Mouse (Mus musculus): Measurements from ENCODE around the gene Drd1. TPM values are rescaled to one million over a fixed set of nuclear protein-coding genes. Genes with fewer than 3 reads are reported as not detected.

Gene Drd1
- total RNA-seq (2021), result 1 to 10 TPM; 4.1 to 5.5 TPM
- long read RNA-seq, partial matches to known transcripts, result 0 of 2 reads
- long read RNA-seq, other reads (novel, unspliced or antisense), result 1 of 2 reads

- DNase-seq (ENCODE audit: low spot score in 2 of 2), result peak; percentile 80 to 85
Observed at GRCm38 (mm10) chr13:54055448-54055861, at the start of gene Drd1. TSS of gene Drd1 (minus strand) at chr13:54055705.

- DNase-seq (ENCODE audit: low spot score in 2 of 2), result no peak
Observed at GRCm38 (mm10) chr13:54103866-54104265, 48.4 kb upstream of the Drd1 start.

DNA sequence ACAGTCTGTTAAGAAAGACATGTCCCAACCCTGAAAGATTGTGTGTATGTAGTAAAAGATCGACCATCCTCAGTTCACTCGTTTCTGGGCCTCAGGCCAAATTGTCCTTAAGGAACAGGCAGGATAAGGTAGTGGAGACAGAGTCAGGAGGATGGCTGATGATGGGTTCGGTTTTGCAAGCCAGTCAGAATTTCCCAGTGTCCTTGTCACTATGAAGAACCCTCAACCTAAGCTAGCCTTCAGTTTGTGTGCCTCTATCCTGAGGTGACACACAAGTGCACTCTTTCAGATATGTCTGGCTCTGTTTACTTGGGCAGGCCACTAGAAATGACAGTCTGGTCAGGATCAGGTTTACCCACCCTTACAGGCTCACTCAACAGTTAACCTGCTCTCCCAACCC, 47.8 kb upstream of the Drd1 start:
- DNase-seq (ENCODE audit: low spot score in 2 of 2), result no peak

DNA sequence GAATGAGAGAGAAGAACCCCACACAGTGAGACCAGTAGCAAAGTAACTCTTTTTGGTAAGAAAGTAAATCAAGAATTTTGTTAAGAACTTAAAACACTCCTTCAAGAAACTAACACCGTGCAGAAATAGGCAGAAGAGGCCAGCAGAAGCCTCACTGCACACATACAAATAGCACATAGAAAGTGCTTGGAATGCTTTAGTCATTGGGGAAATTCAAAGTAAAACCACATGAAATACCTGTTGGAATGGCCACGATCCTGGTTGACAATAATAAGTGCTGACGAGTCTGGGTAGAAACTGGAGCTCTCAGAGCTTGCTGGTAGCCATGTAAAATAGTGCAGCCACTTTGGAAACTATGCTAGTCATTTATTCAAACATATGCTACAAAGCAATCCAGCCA, 46.6 kb upstream of the Drd1 start:
- no peak for DNase-seq (ENCODE audit: low spot score in 2 of 2)

DNA sequence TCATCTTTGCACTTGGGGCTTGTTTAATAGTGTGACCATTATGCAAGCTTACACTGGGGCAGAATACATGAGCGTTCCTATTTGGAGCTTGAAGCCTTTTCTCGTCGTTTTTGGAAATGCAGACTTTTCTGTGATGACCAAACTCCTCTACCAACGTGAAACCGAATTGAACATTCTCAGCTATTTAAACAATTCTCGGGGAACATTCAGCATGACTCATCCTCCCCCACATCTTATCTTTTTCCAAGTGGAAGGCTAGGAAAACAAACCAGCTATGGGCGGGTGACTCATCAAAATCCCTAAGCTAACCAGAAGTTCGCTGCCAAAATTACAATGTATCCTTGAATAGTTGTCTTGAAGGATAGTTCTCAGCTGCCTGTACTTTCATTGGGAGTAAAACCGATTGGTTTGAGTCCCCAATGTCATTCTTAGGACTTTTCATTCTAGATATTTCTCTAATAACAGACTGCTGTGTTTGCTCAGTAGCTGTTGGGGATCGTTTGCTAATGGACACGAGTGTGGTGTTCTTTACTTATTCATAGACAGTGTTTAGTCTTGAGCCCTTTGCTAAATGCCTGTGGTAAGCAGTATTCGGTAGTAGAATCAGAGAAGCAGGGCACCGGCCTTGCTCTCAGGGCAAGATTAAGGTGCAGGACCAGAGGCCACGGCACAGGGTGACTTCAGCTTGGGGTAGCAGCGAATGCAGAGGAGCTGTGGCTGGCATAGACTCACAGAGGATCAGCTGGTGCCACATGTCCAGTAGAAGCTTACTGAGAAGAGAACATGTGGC, 45.7 kb upstream of the Drd1 start:
- DNase-seq (ENCODE audit: low spot score in 2 of 2), result no peak

- no peak for DNase-seq (ENCODE audit: low spot score in 2 of 2)
Observed at GRCm38 (mm10) chr13:54097797-54098196, 42.3 kb upstream of the Drd1 start.

- no peak for DNase-seq (ENCODE audit: low spot score in 2 of 2)
Observed at GRCm38 (mm10) chr13:54097227-54097626, 41.7 kb upstream of the Drd1 start.

GRCm38 (mm10) chr13:54095721-54096120, 40.2 kb upstream of the Drd1 start:
- no peak for DNase-seq (ENCODE audit: low spot score in 2 of 2)

- DNase-seq (ENCODE audit: low spot score in 2 of 2), result no peak
Observed at GRCm38 (mm10) chr13:54094963-54095362, 39.5 kb upstream of the Drd1 start.

DNA sequence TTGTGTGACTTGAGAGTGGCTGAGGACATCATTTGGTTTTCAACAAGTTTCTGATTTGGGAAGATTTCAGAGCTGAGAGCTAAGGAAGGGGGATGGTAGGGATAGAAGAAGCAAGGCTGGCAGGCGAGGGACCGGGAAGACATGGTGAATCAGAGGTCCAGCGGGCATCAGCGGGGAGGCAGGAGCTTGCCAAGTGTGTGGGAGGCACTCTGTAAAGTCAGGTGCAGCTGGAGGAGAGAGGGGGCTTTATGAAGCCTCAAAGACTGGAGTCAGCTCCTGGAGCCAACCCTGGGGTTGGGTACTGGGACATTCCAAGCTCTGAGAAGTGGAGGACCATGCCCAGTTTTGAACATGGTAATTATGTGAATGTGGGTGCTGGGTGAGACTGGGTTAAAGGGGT, 38.8 kb upstream of the Drd1 start:
- no peak for DNase-seq (ENCODE audit: low spot score in 2 of 2)

DNA sequence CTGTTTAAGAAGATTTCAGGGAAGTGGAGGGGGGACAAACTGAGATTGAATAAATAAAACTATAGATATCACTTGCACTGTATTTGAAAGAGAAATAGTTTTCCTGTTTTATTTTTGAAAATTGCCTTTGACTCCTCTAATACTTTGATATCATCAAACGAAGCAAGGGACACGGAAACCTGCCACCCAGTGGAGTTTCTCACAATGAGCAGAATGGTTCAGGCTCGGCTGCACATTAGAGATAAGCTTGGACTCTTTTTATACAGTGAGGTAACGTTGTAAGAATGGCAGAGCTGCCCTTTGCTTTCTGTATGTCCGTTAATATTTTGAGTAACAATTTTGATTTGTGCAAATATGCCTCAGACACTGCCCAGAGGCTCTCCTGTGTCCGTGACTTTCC, 36.2 kb upstream of the Drd1 start:
- DNase-seq (ENCODE audit: low spot score in 2 of 2), result no peak

DNA sequence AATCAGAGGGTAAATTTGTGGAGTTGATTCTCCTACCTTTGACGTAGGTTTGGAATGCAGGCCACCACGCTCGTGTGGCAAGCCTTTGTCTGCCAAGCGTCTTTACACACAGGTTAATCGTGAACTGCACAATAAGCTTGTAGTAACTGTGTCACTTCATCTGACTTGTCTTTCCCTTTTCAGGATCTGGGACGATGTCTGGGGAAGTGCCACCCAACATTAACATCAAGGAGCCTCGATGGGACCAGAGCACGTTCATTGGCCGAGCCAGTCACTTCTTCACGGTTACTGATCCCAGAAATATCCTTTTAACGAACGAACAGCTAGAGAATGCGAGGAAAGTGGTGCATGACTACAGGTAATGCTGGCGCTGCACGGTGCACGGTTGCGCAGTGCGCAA, 29.8 kb upstream of the Drd1 start:
- DNase-seq (ENCODE audit: low spot score in 2 of 2), result no peak

DNA sequence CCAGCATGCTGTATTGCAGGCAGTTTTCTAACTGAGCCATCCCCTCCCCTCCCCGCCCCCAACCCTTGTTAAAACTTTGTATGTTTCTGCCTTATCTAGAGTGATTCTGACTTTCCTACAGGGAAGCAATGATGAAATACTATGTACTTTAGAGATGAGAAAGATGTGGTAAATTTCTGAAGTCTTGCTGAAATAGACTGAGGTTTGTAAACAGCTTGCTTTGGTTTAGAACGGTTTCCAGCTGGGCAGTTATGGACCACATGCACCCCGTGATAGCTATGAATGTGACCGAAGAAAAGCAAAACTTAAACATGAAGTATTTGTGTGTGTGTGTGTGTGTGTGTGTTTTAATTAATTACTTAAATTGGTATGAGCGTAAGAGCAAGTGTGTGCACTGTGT, 29.3 kb upstream of the Drd1 start:
- DNase-seq (ENCODE audit: low spot score in 2 of 2), result no peak

- no peak for DNase-seq (ENCODE audit: low spot score in 2 of 2)
Observed at GRCm38 (mm10) chr13:54084178-54084577, 28.7 kb upstream of the Drd1 start.

- no peak for DNase-seq (ENCODE audit: low spot score in 2 of 2)
Observed at GRCm38 (mm10) chr13:54082946-54083345, 27.4 kb upstream of the Drd1 start.

- no peak for DNase-seq (ENCODE audit: low spot score in 2 of 2)
Observed at GRCm38 (mm10) chr13:54080785-54081184, 25.3 kb upstream of the Drd1 start.

DNA sequence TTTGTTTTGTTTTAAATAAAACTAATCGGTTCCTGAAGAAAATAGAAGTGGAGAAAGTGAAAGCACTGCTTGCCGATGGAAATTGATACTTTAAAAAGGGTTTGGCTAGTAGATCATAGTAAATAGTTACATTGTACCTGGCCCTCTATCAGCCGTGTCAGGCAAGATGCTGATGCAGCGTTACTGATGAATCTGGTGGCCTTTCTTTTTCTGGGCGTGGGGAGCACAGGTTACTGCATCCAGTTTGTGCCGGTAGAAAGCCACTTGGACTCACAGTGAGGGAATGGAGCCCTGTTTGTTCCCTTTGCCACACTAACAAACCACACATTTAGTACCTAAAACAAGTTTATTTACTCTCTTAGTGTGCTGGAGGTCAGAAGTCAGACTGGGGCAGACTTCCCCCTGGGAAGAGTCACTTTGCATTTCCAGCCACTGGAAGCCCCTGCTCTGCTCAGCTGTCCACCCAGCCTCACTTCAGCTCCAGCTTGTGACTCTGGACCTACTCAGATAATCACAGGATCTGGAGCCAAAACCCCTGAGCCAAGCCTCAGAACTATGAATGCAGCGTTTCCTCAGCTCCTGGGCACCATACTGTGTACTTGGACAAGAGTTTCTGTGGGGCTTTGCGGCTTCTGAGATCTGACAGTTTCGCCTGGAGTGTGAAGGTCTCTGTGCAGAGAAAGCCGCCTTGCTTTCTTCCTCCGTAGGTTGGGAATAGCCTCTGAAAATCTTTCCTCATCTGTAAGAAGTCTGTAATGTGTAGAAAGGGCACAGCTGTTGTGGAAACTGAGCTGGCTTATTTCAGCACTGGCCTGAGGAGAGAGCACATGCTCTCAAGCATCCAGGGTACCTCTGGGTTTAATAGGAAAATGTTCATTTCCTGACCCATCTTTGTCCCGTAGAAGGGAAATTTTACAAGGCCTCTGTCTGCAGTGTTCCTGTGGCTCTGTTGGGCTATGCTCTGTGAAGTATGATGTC, 24.6 kb upstream of the Drd1 start:
- DNase-seq (ENCODE audit: low spot score in 2 of 2), result no peak

GRCm38 (mm10) chr13:54077470-54078174, 22.1 kb upstream of the Drd1 start:
- no peak for DNase-seq (ENCODE audit: low spot score in 2 of 2)

DNA sequence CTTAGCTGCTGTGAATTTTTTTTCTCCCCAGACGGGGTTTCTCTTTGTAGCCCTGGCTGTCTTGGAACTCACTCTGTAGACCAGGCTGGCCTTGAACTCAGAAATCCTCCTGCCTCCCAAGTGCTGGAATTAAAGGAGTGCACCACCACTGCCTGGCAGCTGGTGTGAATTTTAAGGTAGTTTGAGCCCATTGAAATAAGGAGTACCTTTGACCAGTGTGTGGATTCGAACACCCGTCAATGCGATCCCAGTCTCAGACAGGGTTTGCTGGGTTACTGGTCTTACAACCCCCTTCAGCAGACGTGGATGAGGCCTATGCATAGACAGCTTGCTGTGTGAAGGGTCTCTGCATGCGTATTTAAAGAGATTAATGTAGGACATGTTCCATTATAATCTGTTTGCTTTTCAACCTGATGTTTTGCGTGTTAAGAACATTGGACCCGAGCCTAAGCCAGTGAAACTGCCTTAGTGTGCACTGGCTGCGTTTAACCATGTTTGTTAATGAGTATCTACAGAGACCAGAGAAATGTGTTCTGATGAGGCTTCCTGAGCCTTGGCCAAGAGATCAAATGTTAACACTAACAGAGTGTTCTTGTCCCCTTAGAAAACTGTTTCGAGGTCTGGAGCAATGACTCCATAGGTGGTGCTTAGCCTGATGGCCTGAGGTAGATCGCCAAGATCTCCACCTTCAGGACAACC, 21.4 kb upstream of the Drd1 start:
- DNase-seq (ENCODE audit: low spot score in 2 of 2), result no peak

DNA sequence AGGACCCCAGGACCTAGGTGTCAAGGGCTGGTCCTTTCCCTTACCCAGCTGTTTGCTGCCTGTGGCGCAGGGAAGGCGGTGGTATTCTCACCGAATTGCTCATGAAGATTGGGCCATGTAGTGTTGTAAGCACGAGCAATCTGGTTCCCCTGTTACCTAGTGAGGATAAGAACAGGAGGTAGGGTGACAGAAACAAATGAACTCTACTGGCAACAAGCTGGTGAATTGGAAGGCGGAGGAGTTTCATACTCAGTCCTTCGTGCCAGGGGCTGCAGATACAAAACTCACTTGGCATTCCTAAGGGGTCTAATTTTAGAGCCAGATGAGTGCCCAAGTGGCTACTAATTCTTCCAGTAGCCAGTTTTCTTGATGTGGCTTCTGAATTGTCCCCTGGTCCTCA, 20.5 kb upstream of the Drd1 start:
- no peak for DNase-seq (ENCODE audit: low spot score in 2 of 2)

DNA sequence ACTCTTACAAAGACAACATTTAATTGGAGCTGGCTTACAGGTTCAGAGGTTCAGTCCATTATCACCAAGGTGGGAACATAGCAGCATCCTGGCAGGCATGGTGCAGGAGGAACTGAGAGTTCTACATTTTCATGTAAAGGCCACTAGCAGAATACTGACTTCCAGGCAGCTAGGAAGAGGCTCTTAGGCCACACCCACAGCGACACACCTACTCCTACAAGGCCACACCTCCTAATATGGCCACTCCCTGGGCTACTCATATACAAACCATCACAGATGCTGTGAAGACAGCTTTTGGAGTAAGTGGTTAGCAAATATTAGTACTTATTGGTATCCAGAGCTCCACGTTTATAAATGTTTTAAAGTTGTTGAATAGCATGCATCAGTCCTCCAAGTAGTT, 19.9 kb upstream of the Drd1 start:
- no peak for DNase-seq (ENCODE audit: low spot score in 2 of 2)
